Mouse (Mus musculus): ENCODE results near the gene En2. TPM values are rescaled to one million over a fixed set of nuclear protein-coding genes. Genes with fewer than 3 reads are reported as not detected.
A peak's percentile ranks its signal among the peaks of the same experiment; 100 is the strongest.

En2 gene
- polyA plus RNA-seq (2015; fragmentation: Nextera tagmentation; extraction: Ambion mirVana) = 0.40 and 0.55 TPM in 2 replicates

GRCm38 (mm10) chr5:28165358-28166255 is at the start of gene En2:
TSS of gene En2 (plus strand) at chr5:28165694.
- H3K9ac ChIP-seq (ENCODE audit: low read depth, low read length) = peak within 1 kb of the TSS; percentile 66
- H3K27ac ChIP-seq (ENCODE audit: low read depth, low read length) = peak within 1 kb of the TSS; percentile 87
- WGBS = under 1% methylated on average over 57 of the region's 113 CpGs
- H3K4me2 ChIP-seq (ENCODE audit: low read length) = peak within 1 kb of the TSS; percentile 85
- no peaks in the 10 kb centered on the region for H3K9me3 ChIP-seq (ENCODE audit: control insufficient read depth, low read length)
- peaks cover 13% of the 10 kb centered on the region for H3K4me1 ChIP-seq (ENCODE audit: control insufficient read depth, insufficient read depth, low read depth, low read length)
- peak within 1 kb of the TSS; percentile 59 for H3K4me3 ChIP-seq (ENCODE audit: low read length)
- no peaks in the 10 kb centered on the region for H3K36me3 ChIP-seq (ENCODE audit: control insufficient read depth, insufficient read depth, low read length)
- peaks cover 57% of the 10 kb centered on the region for H3K27me3 ChIP-seq (replicated peaks; ENCODE audit: control insufficient read depth, insufficient read depth, low read length)
- peak; percentile 87 for ATAC-seq

GRCm38 (mm10) chr5:28117251-28117880 is 48.1 kb upstream of the En2 start:
- WGBS = 4% methylated on average over 13 of the region's 13 CpGs
- no peak overlapping the region for H3K27ac ChIP-seq (ENCODE audit: low read depth, low read length)
- ATAC-seq = no peak
- H3K36me3 ChIP-seq (ENCODE audit: control insufficient read depth, insufficient read depth, low read length) = no peaks in the 10 kb centered on the region
- H3K27me3 ChIP-seq (replicated peaks; ENCODE audit: control insufficient read depth, insufficient read depth, low read length) = peaks cover 35% of the 10 kb centered on the region
- no peak overlapping the region; the same call in 1 of the 2 replicates for H3K4me3 ChIP-seq (ENCODE audit: low read length)
- no peak overlapping the region for H3K9ac ChIP-seq (ENCODE audit: low read depth, low read length)
- H3K4me2 ChIP-seq (ENCODE audit: low read length) = peak overlapping the region; percentile 52; the same call in 1 of the 2 replicates
- H3K9me3 ChIP-seq (ENCODE audit: control insufficient read depth, low read length) = no peaks in the 10 kb centered on the region
- peaks cover 7% of the 10 kb centered on the region for H3K4me1 ChIP-seq (ENCODE audit: control insufficient read depth, insufficient read depth, low read depth, low read length)

- H3K4me3 ChIP-seq (ENCODE audit: low read length) = peak overlapping the region; percentile 28
- peaks cover 7% of the 10 kb centered on the region for H3K4me1 ChIP-seq (ENCODE audit: control insufficient read depth, insufficient read depth, low read depth, low read length)
- under 1% methylated on average over 30 of the region's 30 CpGs for WGBS
- no peak overlapping the region for H3K27ac ChIP-seq (ENCODE audit: low read depth, low read length)
- H3K9me3 ChIP-seq (ENCODE audit: control insufficient read depth, low read length) = no peaks in the 10 kb centered on the region
- H3K9ac ChIP-seq (ENCODE audit: low read depth, low read length) = 0 out of 2 replicates have a peak overlapping the region, but pooled peaks have one; percentile 2
- H3K27me3 ChIP-seq (replicated peaks; ENCODE audit: control insufficient read depth, insufficient read depth, low read length) = peaks cover 35% of the 10 kb centered on the region
- H3K36me3 ChIP-seq (ENCODE audit: control insufficient read depth, insufficient read depth, low read length) = no peaks in the 10 kb centered on the region
- peak overlapping the region; percentile 52 for H3K4me2 ChIP-seq (ENCODE audit: low read length)
- no peak for ATAC-seq
These were observed 47.5 kb upstream of the En2 start for GRCm38 (mm10) chr5:28117882-28118530.

- H3K27ac ChIP-seq (ENCODE audit: low read depth, low read length) = no peak overlapping the region
- H3K9ac ChIP-seq (ENCODE audit: low read depth, low read length) = no peak overlapping the region
- H3K4me2 ChIP-seq (ENCODE audit: low read length) = peak overlapping the region; percentile 52
- no peak for ATAC-seq
- peaks cover 7% of the 10 kb centered on the region for H3K4me1 ChIP-seq (ENCODE audit: control insufficient read depth, insufficient read depth, low read depth, low read length)
- peak overlapping the region; percentile 28 for H3K4me3 ChIP-seq (ENCODE audit: low read length)
- peaks cover 35% of the 10 kb centered on the region for H3K27me3 ChIP-seq (replicated peaks; ENCODE audit: control insufficient read depth, insufficient read depth, low read length)
- H3K9me3 ChIP-seq (ENCODE audit: control insufficient read depth, low read length) = no peaks in the 10 kb centered on the region
- H3K36me3 ChIP-seq (ENCODE audit: control insufficient read depth, insufficient read depth, low read length) = no peaks in the 10 kb centered on the region
- under 1% methylated on average over 19 of the region's 19 CpGs for WGBS
These were observed 47.0 kb upstream of the En2 start for GRCm38 (mm10) chr5:28118531-28118925.

- Histone ChIP-seq H3K36me3 (ENCODE audit: control insufficient read depth, insufficient read depth, low read length) (no peaks in the 10 kb centered on the region), H3K9ac (ENCODE audit: low read depth, low read length) (no peak overlapping the region), H3K4me1 (ENCODE audit: control insufficient read depth, insufficient read depth, low read depth, low read length) (peaks cover 13% of the 10 kb centered on the region), H3K27me3 (replicated peaks; ENCODE audit: control insufficient read depth, insufficient read depth, low read length) (peaks cover 37% of the 10 kb centered on the region), H3K4me3 (ENCODE audit: low read length) (no peak overlapping the region), H3K4me2 (ENCODE audit: low read length) (no peak overlapping the region), H3K9me3 (ENCODE audit: control insufficient read depth, low read length) (no peaks in the 10 kb centered on the region), H3K27ac (ENCODE audit: low read depth, low read length) (no peak overlapping the region)
- ATAC-seq = no peak
- 20% methylated on average over 3 of the region's 3 CpGs for WGBS
These were observed 45.9 kb upstream of the En2 start for GRCm38 (mm10) chr5:28119576-28119975.

- Histone ChIP-seq H3K9ac (ENCODE audit: low read depth, low read length) (no peak overlapping the region), H3K4me3 (ENCODE audit: low read length) (0 out of 2 replicates have a peak overlapping the region, but pooled peaks have one; percentile 5), H3K27me3 (replicated peaks; ENCODE audit: control insufficient read depth, insufficient read depth, low read length) (peaks cover 55% of the 10 kb centered on the region), H3K4me2 (ENCODE audit: low read length) (peak overlapping the region; percentile 25), H3K27ac (ENCODE audit: low read depth, low read length) (no peak overlapping the region), H3K4me1 (ENCODE audit: control insufficient read depth, insufficient read depth, low read depth, low read length) (peaks cover 13% of the 10 kb centered on the region), H3K36me3 (ENCODE audit: control insufficient read depth, insufficient read depth, low read length) (no peaks in the 10 kb centered on the region), H3K9me3 (ENCODE audit: control insufficient read depth, low read length) (no peaks in the 10 kb centered on the region)
- WGBS = 1% methylated on average over 27 of the region's 27 CpGs
- ATAC-seq = peak; percentile 82
These were observed 42.7 kb upstream of the En2 start for GRCm38 (mm10) chr5:28122491-28123454.

GRCm38 (mm10) chr5:28123455-28123825 is 42.1 kb upstream of the En2 start:
- no peaks in the 10 kb centered on the region for H3K9me3 ChIP-seq (ENCODE audit: control insufficient read depth, low read length)
- no peak overlapping the region for H3K9ac ChIP-seq (ENCODE audit: low read depth, low read length)
- no peak for ATAC-seq
- H3K4me1 ChIP-seq (ENCODE audit: control insufficient read depth, insufficient read depth, low read depth, low read length) = peaks cover 8% of the 10 kb centered on the region
- no peaks in the 10 kb centered on the region for H3K36me3 ChIP-seq (ENCODE audit: control insufficient read depth, insufficient read depth, low read length)
- no peak overlapping the region for H3K27ac ChIP-seq (ENCODE audit: low read depth, low read length)
- peak overlapping the region; percentile 5; the same call in 1 of the 2 replicates for H3K4me3 ChIP-seq (ENCODE audit: low read length)
- H3K27me3 ChIP-seq (replicated peaks; ENCODE audit: control insufficient read depth, insufficient read depth, low read length) = peaks cover 58% of the 10 kb centered on the region
- WGBS = 5% methylated on average over 11 of the region's 11 CpGs
- peak overlapping the region; percentile 25 for H3K4me2 ChIP-seq (ENCODE audit: low read length)

Data from hindbrain, embryonic 16.5 days (tissue).